Mouse (Mus musculus): ENCODE data around the gene Pkhd1. TPM values are rescaled to one million over a fixed set of nuclear protein-coding genes. Genes with fewer than 3 reads are reported as not detected.
"Not testable (repeated sequence)": the region's sequence is repeated elsewhere in the genome, so short reads cannot be mapped to it uniquely, and the experiment has no call there.

Gene Pkhd1
- polyA plus RNA-seq, 1 experiment from 2014 or later, result 0.01 TPM

DNA sequence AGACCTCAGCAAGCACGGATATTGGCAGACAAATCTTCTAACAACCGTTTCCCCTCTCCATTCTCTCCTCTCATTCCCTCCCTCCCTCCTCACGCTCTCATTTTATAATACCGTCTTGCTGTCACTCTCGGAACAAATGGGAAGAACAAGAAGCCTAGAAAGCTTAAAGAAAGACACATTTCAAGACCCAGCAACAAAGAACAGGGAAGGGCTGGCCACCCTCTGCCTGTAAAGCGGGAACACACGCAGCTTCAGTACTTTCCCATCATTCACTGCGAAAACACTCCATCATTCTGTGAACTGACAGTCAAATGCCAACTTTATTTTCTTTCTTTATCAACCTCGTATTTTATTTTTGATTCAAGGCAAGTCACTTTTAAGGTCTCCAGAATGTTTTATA, 427.4 kb downstream of the Pkhd1 start:
- Histone ChIP-seq H3K9me3 (no peaks in the 10 kb centered on the region), H3K4me2 (peak overlapping the region; percentile 31), H3K4me1 (replicated peaks) (no peaks in the 10 kb centered on the region), H3K36me3 (no peaks in the 10 kb centered on the region), H3K9ac (no peak overlapping the region), H3K27me3 (no peaks in the 10 kb centered on the region), H3K27ac (replicated peaks) (no peak overlapping the region), H3K4me3 (no peak overlapping the region)
- ATAC-seq (ENCODE audit: low FRiP score, low read depth), result no peak
- WGBS, result 11% methylated on average over 9 of the region's 9 CpGs

- Histone ChIP-seq H3K9ac (no peak overlapping the region), H3K4me1 (replicated peaks) (0 out of 2 replicates have a peak, but pooled peaks cover 5% of the 10 kb centered on the region), H3K27me3 (no peaks in the 10 kb centered on the region), H3K4me3 (no peak overlapping the region), H3K36me3 (no peaks in the 10 kb centered on the region), H3K4me2 (no peak overlapping the region), H3K27ac (replicated peaks) (no peak overlapping the region), H3K9me3 (no peaks in the 10 kb centered on the region)
- WGBS, result 25% methylated on average over 8 of the region's 8 CpGs
- ATAC-seq (ENCODE audit: low FRiP score, low read depth), result no peak
Measured at GRCm38 (mm10) chr1:20180157-20180556, 437.7 kb downstream of the Pkhd1 start.

DNA sequence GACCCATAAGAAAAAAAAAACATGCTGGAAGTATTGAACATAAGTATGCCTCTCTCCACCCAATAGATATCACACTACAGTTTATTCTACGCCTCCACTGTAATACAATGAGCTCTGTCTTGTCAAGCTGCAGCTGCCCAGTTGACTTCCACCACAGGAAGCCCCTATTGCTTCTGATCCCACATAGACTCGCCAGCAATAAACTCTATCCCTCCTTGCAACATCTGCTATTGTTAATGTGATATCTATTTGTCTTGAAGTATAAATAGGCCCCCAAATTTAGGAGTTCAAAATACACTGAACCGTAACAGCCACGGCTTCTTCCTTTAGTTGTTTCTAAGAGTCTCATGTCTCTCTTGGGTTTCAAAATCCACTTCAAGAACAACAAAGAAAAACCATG, 446.7 kb downstream of the Pkhd1 start:
- 77% methylated on average over 4 of the region's 4 CpGs for WGBS

GRCm38 (mm10) chr1:20150627-20151026, 467.2 kb downstream of the Pkhd1 start:
- not testable (repeated sequence) for H3K4me3 ChIP-seq; H3K36me3 ChIP-seq; H3K4me1 ChIP-seq (replicated peaks); ATAC-seq (ENCODE audit: low FRiP score, low read depth); H3K9ac ChIP-seq; H3K27ac ChIP-seq (replicated peaks); H3K4me2 ChIP-seq; H3K27me3 ChIP-seq; H3K9me3 ChIP-seq
- 87% methylated on average over 4 of the region's 4 CpGs for whole genome bisulfite sequencing

More for the DNA sequence above, 446.7 kb downstream of the Pkhd1 start:
- Histone ChIP-seq H3K9me3 (no peaks in the 10 kb centered on the region), H3K9ac (no peak overlapping the region), H3K27me3 (no peaks in the 10 kb centered on the region), H3K4me1 (replicated peaks) (no peaks in the 10 kb centered on the region), H3K27ac (replicated peaks) (no peak overlapping the region), H3K36me3 (no peaks in the 10 kb centered on the region), H3K4me2 (no peak overlapping the region), H3K4me3 (no peak overlapping the region)
- no peak for ATAC-seq (ENCODE audit: low FRiP score, low read depth)

- Histone ChIP-seq H3K4me2 (no peak overlapping the region), H3K4me1 (replicated peaks) (no peaks in the 10 kb centered on the region), H3K9me3 (no peaks in the 10 kb centered on the region), H3K9ac (no peak overlapping the region), H3K36me3 (no peaks in the 10 kb centered on the region), H3K27ac (replicated peaks) (no peak overlapping the region), H3K27me3 (no peaks in the 10 kb centered on the region), H3K4me3 (no peak overlapping the region)
- no peak for ATAC-seq (ENCODE audit: low FRiP score, low read depth)
- 72% methylated on average over 2 of the region's 2 CpGs for WGBS
Measured at GRCm38 (mm10) chr1:20150016-20150415, 467.8 kb downstream of the Pkhd1 start.

DNA sequence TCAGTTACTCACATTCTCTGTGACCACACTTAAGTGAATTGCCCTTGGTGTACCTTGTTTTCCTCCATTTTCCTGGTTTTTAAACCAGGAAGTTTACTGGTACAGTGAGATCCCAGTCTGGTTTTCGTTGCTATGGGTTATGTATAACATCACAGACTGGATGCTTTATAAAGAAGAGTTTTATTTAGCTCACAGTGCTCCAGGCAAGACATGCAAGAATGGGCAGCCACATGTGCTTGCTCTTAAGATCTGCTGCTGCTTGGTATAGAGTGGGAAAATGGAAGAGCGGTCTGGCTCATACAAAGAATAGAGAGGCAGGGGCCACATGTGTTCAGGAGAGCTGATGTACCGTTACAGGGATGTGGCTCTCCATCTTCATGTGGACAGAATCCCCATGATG, 481.7 kb downstream of the Pkhd1 start:
- Histone ChIP-seq H3K4me2 (no peak overlapping the region), H3K4me1 (replicated peaks) (no peaks in the 10 kb centered on the region), H3K27ac (replicated peaks) (no peak overlapping the region), H3K9ac (no peak overlapping the region), H3K4me3 (no peak overlapping the region), H3K36me3 (no peaks in the 10 kb centered on the region), H3K27me3 (no peaks in the 10 kb centered on the region), H3K9me3 (no peaks in the 10 kb centered on the region)
- WGBS, result 66% methylated on average over 3 of the region's 3 CpGs
- no peak for ATAC-seq (ENCODE audit: low FRiP score, low read depth)

DNA sequence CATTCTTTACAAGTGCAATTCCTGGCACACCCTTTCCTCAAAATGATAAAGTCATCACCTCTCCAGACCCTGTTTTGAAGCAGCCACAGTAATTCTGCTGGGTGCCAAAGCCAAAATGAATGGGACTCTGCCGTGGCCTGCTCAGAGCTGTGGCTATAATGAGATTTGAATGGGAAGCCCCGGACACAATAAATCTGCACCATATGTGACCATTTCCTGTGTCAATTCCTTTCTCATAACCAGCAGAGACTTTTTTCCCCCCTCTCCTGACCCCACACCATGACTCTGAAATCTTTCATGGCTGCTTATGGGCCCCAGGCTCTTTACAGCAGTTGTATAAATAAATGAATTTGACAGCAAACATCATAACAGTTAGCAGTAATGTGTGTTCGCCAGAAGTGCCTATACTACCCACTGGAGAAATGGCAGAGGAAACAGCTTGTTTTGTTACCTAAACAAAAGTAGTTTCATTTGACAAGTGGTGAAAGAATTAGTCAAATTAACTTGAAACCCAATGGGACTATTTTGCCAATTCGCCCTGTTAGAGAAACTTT, 482.7 kb downstream of the Pkhd1 start:
- no peaks in the 10 kb centered on the region for H3K9me3 ChIP-seq
- H3K36me3 ChIP-seq, result no peaks in the 10 kb centered on the region
- H3K27me3 ChIP-seq, result no peaks in the 10 kb centered on the region
- ATAC-seq (ENCODE audit: low FRiP score, low read depth), result peak; percentile 68
- no peaks in the 10 kb centered on the region for H3K4me1 ChIP-seq (replicated peaks)
- no peak overlapping the region for H3K9ac ChIP-seq
- H3K27ac ChIP-seq (replicated peaks), result no peak overlapping the region
- no peak overlapping the region for H3K4me2 ChIP-seq
- WGBS, result 30% methylated on average over 4 of the region's 4 CpGs
- H3K4me3 ChIP-seq, result no peak overlapping the region

DNA sequence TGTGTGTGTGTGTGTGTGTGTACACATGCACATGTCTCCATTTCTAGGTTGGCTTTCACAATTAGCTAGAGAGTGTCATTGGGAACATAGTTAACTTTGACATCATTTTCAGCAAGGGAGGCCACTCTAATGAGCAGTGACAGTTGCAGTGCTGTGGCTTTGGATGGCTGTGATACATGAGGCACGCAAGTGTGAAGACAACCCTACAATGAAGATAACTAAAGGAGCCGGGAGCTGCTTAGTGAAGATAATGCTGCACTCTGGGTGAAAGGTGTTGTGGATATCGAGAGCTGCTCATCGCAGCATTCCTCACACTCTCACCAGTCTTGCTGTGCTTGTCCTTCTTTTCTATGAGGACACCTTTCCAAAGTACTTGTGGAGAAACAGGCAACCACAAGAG, 484.2 kb downstream of the Pkhd1 start:
- Histone ChIP-seq H3K4me3 (no peak overlapping the region), H3K27me3 (no peaks in the 10 kb centered on the region), H3K4me2 (no peak overlapping the region), H3K27ac (replicated peaks) (no peak overlapping the region), H3K36me3 (no peaks in the 10 kb centered on the region), H3K9ac (no peak overlapping the region), H3K9me3 (no peaks in the 10 kb centered on the region), H3K4me1 (replicated peaks) (no peaks in the 10 kb centered on the region)
- ATAC-seq (ENCODE audit: low FRiP score, low read depth), result no peak
- WGBS, result 88% methylated on average over 4 of the region's 4 CpGs

DNA sequence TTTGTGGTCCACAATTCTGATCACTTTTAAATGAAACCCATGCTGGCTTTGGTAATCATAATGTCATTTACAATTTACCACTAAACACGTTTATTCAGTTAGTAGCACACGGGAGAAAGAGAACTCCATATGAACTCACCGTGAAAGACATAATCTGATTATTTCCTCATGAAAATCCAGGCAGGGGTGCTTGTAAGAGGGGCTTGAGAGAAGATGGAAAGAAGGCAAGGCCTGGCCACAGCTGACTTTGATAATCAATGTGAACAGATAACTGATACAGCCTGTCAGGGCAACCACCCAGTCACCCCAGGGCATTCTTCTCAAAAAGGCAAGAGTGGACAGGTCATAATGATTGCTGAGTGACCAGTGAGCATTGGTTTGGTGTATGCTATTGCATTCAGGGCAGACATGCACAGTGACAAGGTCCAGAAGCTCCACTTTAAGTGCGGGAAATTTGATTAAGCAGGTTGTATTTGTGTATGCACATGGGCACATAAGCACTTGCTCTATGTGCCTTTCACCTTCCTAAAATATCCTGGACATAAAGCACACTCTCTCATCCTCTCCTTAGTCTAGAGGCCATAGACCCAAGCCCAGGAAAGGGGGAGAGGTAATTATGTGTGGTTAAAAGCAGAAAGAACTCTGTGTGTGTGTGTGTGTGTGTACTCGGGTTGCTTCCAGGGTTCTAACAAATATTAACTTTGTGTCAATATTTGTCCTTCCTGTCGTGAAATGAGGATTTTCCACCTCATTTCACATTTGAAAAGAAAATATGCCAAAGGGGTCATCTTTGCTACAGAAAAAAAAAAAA, 485.9 kb downstream of the Pkhd1 start:
- no peaks in the 10 kb centered on the region for H3K27me3 ChIP-seq
- no peaks in the 10 kb centered on the region for H3K4me1 ChIP-seq (replicated peaks)
- H3K4me3 ChIP-seq, result no peak overlapping the region
- H3K4me2 ChIP-seq, result no peak overlapping the region
- H3K27ac ChIP-seq (replicated peaks), result no peak overlapping the region
- WGBS, result 55% methylated on average over 6 of the region's 6 CpGs
- no peaks in the 10 kb centered on the region for H3K9me3 ChIP-seq
- no peak for ATAC-seq (ENCODE audit: low FRiP score, low read depth)
- H3K9ac ChIP-seq, result no peak overlapping the region
- no peaks in the 10 kb centered on the region for H3K36me3 ChIP-seq

GRCm38 (mm10) chr1:20117331-20117730, 500.5 kb downstream of the Pkhd1 start:
- no peak for ATAC-seq (ENCODE audit: low FRiP score, low read depth)
- Histone ChIP-seq H3K4me1 (replicated peaks) (no peaks in the 10 kb centered on the region), H3K9me3 (no peaks in the 10 kb centered on the region), H3K4me2 (no peak overlapping the region), H3K4me3 (no peak overlapping the region), H3K9ac (no peak overlapping the region), H3K27me3 (no peaks in the 10 kb centered on the region), H3K36me3 (no peaks in the 10 kb centered on the region), H3K27ac (replicated peaks) (no peak overlapping the region)
- 72% methylated on average over 1 of the region's 1 CpGs for WGBS

DNA sequence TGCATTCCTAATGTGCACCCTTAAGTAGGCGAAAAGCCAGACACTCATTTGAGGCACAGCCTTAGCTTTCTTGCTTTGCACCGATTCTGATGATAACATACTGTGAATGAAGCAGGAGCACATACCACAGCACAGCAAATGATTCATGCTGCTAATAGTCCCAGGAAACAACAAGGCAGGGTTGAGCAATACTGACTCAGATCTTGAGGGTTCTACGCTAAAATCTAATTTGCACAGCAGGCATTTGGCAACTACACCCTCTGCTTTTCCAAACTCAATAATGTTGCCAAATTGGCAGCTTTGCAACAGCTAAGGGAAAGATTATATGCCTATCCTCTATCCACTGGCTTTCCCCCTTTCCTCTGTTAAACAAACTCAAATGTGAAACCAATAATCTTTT, 548.1 kb downstream of the Pkhd1 start:
- Histone ChIP-seq H3K9ac (no peak overlapping the region), H3K36me3 (no peaks in the 10 kb centered on the region), H3K9me3 (no peaks in the 10 kb centered on the region), H3K4me1 (replicated peaks) (no peaks in the 10 kb centered on the region), H3K27me3 (no peaks in the 10 kb centered on the region), H3K4me2 (no peak overlapping the region), H3K27ac (replicated peaks) (no peak overlapping the region), H3K4me3 (no peak overlapping the region)
- WGBS, result 47% methylated on average over 3 of the region's 3 CpGs
- ATAC-seq (ENCODE audit: low FRiP score, low read depth), result peak; percentile 56; the same call in 1 of the 2 replicates

DNA sequence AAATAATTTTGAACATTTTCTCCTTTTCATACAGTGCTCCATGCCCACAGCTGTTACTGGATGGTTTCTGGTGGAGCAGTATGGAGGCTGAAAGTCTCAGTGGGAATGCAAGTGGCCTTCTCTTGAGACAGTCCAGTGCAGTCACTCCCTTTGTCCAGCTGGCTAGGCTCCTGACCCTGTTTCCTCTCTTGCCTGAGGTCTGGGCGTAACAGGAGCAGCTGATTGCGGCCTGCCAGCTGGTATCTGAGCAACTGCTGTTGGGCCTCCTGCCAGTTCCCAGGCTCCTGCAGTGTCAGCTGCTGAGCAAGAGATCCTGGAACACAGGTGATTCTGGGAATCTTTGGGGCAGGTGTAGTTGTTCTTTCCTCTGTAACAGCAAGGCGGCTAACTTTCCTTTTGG, 559.6 kb downstream of the Pkhd1 start:
- no peaks in the 10 kb centered on the region for H3K36me3 ChIP-seq
- peak; percentile 81 for ATAC-seq (ENCODE audit: low FRiP score, low read depth)
- no peaks in the 10 kb centered on the region for H3K9me3 ChIP-seq
- 0 out of 2 replicates have a peak, but pooled peaks cover 3% of the 10 kb centered on the region for H3K4me1 ChIP-seq (replicated peaks)
- 29% methylated on average over 3 of the region's 3 CpGs for WGBS
- H3K9ac ChIP-seq, result no peak overlapping the region
- no peak overlapping the region for H3K4me3 ChIP-seq
- H3K27me3 ChIP-seq, result no peaks in the 10 kb centered on the region
- no peak overlapping the region for H3K27ac ChIP-seq (replicated peaks)
- H3K4me2 ChIP-seq, result no peak overlapping the region

All from hindbrain, embryonic 15.5 days (tissue).